Mouse (Mus musculus) spleen, adult 12 weeks (tissue): Measurements from ENCODE around the gene Bok.
"Not testable (repeated sequence)": the region's sequence is repeated elsewhere in the genome, so short reads cannot be mapped to it uniquely, and the experiment has no call there.

ENCODE experiments used
- DNase-seq: peaks from one replicate; pipeline ENCODE4 v3.0.0; 2022; ENCODE audit warnings: low spot score

The Bok gene

DNA sequence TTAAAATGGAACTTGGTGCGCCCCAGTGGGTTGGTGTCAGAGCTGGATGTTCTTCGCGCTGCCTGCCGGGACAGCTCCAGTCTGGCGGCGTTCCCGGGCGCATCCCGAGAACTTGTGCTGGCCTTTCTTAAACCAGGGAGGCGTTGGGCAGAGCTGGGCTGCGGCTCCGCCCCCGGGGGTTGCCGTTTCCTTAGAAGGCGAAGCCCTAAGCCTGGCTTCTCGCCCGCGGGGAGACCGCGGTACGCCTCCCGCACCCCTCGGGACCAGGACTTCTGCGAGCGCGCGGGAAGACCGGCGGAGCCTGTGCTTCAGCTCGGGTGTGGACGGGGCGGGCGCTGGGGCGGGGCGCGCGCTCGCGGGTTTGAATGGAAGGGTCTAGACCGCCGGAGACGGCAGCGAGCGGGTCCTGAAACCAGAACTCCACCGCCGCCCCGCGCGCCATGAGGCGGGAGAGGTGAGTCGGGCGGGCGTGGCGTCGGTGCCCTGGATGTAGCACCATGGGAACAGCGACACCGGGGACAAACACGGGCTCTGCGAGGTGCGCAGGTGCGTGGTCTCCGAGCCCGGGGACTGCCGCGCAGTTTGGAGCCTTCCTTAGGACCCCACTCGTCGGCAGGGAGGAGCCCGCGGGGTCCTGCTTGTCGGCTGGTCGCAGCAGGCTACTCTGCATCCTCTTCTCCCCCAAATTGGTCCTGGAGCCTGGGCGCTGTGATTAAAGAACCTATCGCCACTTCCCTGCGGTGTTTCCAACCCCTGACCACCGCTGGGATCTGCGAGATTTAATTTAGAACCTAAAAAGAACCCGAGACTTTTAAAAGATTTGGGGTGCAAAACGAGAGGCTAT is at the start of gene Bok:
Bok (plus strand) TSS at position 260 of the 844 bp plus-strand sequence.
- no peak for DNase-seq

DNA sequence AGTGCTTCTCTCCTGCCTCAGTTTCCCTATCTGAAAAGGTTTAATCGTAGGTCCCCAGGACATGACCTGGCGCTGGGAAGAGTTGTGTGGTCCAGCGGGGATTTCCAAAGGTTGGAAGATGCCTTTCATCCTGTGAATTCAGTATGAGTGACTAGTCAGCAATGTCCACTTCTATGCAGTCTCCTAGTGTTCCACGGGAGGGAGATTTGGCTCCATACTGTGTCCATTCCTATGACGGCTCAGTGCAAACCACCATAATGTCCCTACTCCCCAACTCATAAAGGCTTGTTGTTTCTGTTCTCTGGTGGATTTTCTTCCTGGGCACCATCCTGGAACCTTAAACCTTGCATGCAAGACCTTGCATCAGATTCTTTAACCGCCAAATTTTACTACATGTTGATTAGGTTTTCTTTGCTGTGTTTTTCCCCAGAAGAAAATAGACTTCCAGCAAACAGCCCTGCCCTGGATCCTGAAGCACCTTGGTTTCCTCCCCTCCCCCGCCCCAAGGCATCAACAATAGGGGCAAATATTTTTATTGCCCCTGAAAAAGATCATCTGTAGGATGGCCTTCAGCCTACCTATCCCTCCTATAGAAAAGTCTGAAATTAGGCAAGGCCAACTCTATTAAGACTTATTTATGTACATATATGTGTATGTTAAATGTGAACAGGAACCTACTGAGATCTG is 49.1 kb upstream of the Bok start:
- DNase-seq = no peak

DNA sequence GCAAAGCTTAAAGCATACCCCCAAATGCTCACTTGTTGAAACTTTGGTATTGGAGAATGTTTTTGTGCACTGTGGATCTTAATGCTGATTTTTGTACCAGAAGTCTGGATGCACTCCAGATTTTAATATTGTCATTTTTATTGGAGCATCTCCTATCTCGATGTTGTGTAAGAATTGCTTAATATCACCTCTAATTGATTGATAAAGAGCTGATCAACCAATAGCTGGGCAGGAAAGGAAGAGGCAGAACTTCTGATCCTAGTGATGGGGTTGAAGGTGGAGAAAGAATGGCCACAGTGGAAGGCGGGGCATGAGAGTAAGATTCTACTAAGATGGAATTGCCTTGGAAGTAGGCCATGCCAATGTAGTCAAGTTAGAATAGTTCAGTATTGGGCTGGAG is 43.5 kb upstream of the Bok start:
- no peak for DNase-seq

DNA sequence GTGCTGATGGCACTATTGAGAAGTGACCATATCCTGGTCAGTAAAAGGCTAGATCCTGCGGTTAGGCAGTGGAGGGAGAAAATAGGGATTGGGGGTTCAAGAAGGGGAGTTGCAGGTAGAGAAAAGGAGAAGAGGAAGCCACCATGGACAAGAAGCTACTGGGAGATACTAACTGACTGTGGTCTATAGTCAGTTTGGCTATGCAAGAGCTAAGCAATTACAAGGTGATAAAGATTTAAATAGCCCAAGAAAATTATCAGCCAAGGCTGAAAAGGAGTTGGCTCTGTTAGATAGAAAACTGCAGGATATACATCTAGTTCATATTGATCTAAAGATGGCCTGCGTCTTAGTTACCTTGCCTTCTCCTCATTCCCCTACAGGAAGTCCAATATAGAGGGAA is 42.8 kb upstream of the Bok start:
- DNase-seq = no peak

DNA sequence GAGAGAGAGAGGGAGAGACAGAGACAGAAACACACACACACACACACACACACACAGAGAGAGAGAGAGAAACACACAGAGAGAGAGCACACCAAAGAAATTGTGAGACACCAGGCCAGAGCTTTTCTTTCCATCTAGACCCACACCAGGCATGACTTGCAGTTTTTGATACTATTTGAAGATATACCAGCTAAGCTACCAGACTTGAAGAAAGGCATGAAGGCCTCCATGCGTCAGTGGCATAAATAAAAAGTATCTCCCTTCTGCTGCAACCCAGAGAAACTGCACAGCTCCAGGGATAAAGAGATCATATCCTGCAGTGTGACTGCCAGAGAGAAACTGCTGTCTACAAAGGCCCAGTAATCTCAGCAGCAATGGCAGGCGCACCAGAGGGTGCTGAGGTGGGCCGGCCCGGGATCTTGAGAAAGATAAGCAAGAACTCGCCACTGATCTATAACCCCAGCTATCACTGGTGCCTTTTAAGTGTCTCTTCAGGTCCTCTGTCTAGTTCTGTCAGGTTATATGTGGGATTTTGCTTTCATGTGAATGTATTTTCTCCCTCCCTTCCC is 35.8 kb upstream of the Bok start:
- no peak for DNase-seq

DNA sequence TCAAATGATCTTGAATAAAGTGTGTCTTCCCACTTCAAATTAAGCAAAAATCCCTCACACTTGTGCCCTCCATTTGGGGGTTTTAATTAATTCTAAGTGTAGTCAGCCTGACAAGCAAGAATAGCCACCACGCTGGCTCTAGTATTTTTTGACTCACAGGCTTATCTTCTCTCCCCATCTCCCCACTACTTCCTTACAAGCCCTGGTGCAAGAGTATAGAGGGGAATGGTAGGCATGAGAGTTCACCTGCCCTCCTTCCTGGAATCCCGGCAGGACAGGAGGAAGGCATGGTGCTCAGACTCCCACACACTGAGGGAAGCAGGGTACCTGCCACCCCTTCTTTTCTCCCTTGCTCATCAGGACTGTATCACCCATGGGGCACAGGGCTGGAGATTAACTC is 31.2 kb upstream of the Bok start:
- no peak for DNase-seq

DNA sequence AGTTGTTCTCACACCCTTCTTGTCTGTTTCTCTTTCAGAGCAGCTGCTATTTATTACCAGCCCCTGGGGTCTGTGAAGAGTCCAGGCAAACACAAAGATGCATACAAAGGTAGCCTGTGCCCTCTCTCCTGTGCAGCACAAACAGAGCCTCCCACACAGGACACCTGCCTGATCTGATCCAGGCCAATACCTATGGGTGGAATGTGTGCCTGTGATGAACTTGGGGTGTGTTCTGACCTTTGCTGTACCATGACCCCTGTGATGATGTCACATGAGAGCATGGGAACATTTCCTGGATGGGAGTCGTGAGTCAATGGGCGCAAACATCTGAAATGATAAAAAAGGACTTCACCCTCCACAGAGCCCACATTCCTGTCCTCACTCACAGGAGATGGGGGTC is 30.7 kb upstream of the Bok start:
- DNase-seq = no peak

DNA sequence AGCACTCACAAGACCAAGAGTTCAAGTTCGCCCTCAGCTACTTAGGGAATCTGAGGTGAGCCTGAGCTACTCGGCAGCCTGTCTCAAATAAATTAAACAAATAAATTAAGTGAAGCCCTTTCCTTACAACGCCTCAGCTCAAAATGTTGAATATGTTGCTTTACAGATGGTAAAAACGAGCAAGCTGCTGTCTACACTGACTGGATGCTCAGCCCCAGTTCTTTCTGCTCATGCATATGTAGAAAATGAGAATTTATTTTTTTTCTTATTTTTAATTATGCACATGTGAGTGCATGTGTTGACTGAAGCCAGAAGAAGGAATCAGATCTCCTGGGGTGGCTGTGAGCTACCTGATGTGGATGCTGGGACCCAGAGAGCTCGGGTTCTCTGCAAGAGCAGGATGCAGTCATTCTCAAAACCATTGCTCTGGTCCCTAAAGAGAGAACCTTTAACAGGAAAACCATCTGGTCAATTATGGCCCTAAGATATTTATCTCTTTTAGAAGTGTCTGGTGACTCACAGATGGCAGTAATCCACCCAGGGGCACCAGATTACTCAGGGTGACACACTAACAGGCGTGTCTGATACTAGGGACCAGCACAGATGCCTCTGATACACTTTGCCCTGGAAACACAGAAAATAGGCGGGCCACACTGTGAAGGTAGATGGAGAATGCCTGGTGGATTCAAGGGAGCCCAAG is 29.0 kb upstream of the Bok start:
- no peak for DNase-seq

DNA sequence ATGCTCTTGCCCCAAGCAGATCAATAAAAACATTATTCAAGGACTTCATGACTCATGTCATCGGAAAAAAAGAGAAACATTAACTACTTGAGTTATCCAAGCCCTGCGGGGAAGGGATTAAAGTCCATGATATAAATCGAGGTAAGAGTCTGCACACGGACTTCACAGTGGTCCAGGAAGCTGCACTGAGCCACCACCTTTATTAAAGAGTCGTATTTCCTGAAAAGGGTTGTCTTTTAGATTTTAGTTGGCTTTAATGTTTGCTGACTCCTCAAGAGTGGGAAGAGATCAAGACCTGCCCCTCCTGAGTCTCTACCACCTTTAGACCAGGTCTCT is 28.5 kb upstream of the Bok start:
- DNase-seq = no peak

DNA sequence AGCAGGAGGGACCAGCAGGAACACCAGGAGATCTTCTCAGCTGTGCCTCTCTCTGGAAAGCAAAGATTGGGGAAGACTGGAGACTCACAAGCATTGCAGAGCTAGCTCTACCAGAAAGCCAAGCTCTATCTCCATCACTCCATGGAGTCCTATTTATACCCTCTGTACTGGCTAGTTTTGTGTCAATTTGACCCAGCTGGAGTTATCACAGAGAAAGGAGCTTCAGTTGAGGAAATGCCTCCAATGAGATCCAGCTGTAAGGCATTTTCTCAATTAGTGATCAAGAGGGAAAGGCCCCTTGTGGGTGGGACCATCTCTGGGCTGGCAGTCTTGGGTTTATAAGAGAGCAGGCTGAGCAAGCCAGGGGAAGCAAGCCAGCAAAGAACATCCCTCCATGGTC is 26.9 kb upstream of the Bok start, which contains the start of gene Stk25:
Stk25 (minus strand) TSS at position 101 of the 400 bp plus-strand sequence.
- DNase-seq = not testable (repeated sequence)

DNA sequence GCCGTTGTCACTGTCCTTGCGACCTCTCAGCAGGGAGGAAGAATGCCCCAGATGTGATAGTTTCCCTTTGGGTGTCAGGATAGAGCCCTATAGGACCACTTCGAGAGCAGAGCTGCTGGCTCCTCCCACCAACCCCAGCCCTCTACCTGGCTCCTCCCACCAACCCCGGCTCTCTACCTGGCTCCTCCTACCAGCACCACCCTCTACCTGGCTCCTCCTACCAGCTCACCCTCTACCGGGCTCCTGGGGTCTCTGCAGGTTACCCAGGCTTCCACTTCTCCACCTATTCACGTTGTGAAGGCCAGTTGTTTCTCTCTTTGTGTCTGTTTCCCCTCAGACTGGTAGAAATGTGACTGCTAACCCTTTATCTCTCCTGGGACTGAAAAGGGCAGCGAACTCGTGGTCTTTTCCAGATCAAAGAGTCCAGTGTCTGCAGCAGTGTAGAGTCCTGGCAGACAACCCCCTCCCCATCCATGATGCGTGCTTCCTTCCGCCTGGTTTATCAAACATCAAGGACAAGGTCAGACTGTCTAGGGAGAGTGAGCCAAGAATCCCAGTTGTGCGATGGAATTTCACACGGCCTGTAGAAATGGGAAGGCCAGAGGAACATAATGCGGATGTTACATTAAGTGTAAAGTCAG is 17.6 kb upstream of the Bok start:
- no peak for DNase-seq

DNA sequence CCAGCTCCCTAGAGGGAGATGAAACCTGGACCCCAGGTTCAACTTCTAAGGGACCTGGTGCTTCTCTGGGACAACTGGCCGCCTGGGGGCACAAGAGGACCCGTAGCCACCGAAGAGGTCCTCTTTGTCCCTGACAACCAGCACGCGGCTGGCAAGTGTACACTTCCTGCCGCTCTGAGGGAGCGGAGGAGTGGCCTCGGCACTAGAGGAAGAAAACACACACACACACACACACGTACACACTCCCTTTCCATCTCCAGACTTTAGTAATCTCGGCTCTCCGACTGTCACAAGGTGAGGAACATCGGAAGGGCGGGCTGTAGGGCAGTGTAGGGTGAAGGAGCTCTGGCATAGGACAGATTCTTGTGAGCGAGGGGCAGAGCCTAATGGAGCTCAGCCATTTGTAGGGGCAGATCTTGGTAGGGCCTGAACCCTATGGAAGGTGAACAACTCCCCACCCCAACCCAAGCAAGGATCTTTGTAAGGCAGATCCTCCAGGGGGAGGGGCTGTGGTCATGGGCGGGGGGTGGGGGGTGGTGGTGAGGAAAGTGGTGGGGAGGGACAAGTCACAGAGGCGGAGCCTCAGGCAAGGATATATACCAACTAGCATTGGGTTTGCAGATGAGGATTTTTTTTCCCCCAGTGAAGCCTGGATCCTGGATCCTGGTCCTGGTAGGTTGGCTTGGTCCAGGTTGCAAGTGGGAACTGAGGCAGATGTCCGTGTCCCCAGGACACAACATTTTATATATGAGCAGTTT is 16.5 kb upstream of the Bok start:
- peak; percentile 21 for DNase-seq

DNA sequence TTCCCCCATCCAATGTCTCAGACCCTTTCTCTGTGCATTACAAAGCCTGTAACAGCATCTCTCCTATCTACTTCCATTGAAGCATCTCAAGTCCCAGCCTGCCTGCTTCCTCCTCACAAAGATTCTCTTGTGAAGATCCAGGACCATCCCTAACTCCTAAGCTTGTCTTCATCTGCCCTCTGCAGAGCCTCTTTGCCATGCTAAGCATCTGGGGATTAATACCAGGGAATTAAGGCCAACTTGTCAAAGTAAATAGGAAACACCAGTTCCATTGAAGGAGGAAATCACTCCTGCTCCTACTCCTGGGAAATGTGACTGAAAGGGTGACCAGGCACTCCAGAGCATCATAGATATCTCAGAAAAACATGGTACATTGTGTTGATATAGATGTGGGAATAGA is 15.5 kb upstream of the Bok start:
- DNase-seq = no peak

DNA sequence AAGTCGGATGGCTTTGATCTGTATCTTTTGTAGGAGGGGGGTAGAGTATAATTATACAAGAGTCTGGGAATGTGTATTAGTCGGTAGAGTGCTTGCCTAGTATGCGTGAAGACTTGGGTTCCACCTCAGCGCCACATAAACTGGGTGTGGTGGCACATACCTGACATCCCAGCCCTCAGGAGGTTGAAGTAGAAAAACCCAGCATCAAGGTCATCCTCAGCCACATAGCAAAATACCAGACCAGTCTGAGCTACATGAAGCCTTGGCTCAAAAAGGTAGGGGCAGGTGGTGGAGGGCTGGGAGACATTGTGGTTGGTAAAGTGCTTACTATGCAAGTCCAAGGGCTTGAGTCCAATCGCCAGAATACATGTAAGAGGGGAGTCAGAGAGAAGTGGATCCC is 12.8 kb upstream of the Bok start:
- DNase-seq = no peak

DNA sequence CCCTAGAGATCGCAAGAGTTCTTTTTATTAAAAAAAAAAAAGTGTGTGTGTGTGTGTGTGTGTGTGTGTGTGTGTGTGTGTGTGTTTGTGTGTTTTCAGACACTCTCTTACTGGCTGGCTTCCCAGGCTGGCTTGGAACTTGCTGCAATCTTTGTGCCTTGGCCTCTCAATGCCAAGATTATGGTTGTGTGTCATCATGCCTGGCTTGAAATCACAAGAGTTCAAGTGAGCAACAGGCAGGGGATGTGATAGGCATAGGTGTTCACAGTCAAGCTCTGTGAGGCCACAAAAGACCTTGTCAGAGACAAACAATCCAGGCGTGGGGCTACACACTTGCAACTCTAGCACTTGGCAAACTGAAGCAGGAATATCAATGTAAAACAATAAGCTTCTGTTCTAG is 7.1 kb upstream of the Bok start:
- no peak for DNase-seq

DNA sequence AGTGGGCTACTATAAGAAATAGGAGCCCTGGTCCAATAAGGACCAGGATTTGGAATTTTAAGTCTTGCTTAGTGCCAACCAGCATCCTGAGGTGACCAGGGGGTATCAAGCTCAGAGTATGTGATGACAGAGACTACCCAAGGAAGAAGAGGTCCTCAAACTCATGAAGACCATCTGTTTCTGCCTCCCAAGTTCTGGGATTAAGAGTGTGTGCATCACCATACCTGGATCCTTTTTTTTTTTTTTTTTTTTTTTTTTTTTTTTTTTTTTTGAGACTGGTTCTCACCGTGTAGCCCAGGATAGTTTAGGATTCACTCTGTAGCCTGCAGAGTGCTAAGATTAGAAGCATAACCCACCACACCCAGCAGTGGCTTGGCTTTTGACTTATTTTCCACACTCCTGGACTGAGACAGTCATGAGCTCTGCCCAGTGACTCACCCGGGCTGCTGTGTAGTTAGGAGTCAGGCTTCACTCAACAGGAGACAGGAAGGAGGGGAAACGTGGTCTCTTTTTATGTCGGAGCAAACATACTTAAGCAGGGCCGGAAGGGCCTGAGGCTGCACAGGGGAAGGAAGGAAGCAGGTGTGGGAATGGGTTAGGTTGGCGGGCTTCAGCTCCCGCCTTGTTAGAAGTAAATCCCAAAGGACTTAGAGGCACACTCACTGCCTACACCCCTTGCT is 5.4 kb upstream of the Bok start:
- no peak for DNase-seq

DNA sequence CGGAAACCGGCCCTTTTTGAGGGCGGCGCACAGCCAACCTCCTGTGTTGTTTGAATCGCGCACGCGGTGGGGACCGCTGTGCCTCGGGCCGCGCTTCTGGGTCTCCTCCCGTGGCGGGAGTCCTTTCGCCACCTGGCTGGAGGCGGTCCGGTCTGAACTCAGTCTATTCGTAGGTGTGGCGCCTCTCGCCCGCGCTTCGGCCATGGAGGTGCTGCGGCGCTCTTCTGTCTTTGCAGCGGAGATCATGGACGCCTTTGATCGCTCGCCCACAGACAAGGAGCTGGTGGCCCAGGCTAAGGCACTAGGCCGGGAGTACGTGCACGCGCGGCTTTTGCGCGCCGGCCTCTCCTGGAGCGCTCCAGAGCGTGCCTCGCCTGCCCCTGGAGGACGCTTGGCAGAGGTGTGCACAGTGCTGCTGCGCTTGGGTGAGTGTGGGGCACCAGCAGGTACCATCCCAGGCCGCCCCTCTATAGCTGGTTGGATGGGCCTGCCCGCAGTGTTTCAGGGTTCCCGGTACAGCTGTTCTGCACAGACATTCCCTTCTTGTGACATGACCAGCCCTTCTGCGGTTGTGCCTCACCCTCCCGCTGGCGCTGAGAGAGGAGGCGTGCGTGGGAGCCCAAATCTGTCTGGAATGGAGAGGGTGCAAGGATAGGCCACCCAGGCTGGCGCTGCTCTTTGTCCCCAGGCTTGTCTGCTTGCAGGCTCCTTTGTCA is 943 bp downstream of the Bok start:
- DNase-seq = no peak

DNA sequence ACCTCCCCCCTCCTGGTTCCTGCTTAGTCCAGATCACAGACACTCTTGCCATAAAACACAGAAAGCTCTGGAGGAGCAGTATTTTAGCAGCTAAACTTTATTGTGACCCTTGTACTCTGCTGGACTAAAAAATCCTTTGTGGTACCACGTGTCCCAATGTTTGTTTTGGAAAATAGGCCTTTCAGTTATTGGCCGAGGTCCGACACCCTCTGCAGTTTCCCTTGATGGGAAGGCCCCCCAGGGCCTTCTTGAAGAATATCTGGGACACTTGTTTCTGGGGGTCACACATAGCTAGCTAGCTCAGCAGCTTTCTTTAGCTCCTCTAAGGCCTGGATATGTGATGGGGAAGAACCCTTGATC is 1.5 kb downstream of the Bok start:
- DNase-seq = no peak

DNA sequence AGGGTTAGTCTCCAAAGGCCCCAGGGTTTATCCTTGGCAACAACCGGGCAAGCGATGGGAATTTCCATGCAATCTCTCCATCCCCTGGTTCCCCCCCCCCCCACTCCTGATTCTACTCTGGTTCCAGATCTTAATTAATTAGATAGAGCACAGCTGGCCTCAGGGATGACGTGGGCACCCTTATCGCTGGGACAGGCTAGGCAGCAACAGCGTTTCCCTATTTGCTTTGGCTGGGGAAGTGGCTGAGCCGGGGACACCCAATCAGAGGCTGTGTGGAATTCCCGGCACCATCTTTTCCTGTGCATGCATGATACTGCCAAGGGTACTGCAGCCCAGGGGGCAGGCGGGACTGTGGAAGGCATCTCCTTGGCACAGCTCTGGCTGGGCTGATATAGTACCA is 2.7 kb downstream of the Bok start:
- no peak for DNase-seq

DNA sequence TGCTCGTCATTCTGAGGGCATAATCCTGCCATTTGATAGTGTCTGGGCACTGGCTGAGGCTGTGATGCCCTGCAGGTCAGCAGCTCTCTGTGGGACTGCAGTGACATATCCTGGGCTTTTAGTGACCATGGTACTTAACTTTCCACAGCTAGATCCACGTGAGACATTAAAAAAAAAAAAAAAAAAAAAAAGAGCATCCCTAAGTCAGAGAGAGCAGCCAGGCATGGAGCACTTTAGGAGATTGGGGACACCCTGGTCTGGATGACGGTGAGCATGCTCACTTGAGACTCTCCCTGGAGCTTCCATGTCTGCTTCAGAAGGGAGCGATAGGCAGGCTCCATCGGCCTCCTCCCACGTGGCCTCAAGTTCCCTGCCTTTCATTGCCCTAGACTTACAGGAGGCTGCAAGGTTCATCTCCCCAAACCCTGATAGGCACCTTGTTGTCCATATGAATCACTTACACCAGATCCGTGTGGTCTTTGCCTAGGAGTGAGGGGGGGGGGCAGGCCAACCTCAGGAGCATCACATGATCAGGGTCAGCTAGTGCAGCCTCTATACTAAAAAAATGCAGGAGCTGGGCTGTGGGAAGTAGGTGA is 4.5 kb downstream of the Bok start:
- no peak for DNase-seq
